Mouse (Mus musculus) neutrophil, adult 5-6 weeks (primary cell): ENCODE measurements around the gene St7l. TPM values are rescaled to one million over a fixed set of nuclear protein-coding genes. Genes with fewer than 3 reads are reported as not detected.
"Not testable (repeated sequence)": the region's sequence is repeated elsewhere in the genome, so short reads cannot be mapped to it uniquely, and the experiment has no call there.

Experiments used
- ATAC-seq: fragments of 151-379, 151-347 bp; 2 replicates; pipeline ENCODE4 v1.8.0; 2017; ENCODE audit warnings: mild to moderate bottlenecking, moderate TSS enrichment; ENCODE audit not compliant: insufficient number of reproducible peaks, poor library complexity, low FRiP score, severe bottlenecking; ENCODE audit errors: extremely low read depth
- total RNA-seq: library from RNA; stranded (forward); fragments of 200-1000 nt; gene quantifications from 2 replicates; pipeline ENCODE4 v1.2.3, GENCODE M21; 2017

Gene St7l
- total RNA-seq: 52.8 and 61.5 TPM in 2 replicates

GRCm38 (mm10) chr3:104863786-104864650, at the start of gene St7l, which contains the start of gene Capza1:
Gene St7l (plus strand): TSS chr3:104864005.
Gene Capza1 (minus strand): TSS chr3:104864505.
- ATAC-seq: peak; percentile 79

DNA sequence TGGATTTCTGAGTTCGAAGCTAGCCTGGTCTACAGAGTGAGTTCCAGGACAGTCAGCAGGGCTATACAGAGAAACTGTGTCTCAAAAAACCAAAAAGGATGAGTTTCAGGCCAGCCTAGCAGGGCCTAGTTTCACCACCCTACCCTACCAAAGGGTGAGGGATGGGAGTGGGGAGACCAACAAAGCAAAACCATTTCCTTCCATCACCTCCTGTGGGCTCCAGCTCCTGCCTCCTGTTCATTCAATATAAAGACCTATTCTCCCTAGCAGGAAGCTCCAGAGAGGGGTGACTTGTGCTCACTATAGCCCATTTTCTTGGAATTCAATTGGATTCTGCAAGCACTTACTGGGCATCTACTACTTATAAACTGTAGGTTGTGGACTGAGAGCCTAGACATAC, 49.1 kb upstream of the St7l start:
- ATAC-seq: no peak

GRCm38 (mm10) chr3:104815346-104815745, 48.5 kb upstream of the St7l start:
- ATAC-seq: no peak

DNA sequence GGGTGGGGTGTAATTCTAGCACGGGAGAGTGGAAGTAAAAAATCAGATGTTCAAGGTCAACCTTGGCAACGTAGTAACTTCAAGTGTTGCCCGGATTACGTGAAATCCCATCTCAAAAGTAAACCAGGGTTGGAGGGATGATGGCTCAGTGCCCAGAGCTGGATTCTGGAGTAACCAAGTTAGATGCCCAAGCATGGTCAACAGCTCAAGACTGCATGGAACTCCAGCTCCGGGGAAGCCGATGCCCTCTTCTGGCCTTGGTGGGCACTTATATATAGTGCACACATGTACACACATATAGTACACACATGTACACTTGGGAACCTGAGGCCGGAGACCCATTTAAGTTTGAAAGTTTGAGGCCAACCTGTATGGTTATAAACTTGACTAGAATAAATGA, 47.7 kb upstream of the St7l start:
- ATAC-seq: no peak

DNA sequence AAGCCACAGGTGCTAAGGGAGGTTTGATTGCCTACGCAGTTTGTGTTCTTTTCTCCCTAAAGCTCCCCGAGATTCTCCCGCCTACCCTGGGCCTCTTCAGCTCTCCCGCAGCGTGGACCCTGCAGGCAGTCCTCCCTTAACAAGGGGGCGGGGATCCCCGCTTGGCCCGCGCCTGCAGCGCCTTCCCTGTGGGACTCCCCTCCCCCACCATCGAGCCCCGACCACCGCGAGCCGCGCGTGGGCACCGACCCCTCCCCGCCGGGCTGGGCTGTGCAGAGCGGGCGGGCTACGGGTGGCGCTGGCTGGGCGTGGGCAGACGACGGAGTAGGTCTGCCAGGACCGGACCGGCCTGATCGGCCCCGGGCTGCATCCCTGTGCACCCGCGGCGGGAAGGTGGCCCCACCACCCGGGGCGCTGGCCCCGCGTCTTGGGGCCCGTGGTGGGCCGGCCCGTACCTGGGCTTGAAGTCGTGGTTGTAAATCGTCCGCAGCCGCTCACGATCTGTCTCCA, 46.3 kb upstream of the St7l start:
- peak; percentile 10; the same call in 1 of the 2 replicates for ATAC-seq

DNA sequence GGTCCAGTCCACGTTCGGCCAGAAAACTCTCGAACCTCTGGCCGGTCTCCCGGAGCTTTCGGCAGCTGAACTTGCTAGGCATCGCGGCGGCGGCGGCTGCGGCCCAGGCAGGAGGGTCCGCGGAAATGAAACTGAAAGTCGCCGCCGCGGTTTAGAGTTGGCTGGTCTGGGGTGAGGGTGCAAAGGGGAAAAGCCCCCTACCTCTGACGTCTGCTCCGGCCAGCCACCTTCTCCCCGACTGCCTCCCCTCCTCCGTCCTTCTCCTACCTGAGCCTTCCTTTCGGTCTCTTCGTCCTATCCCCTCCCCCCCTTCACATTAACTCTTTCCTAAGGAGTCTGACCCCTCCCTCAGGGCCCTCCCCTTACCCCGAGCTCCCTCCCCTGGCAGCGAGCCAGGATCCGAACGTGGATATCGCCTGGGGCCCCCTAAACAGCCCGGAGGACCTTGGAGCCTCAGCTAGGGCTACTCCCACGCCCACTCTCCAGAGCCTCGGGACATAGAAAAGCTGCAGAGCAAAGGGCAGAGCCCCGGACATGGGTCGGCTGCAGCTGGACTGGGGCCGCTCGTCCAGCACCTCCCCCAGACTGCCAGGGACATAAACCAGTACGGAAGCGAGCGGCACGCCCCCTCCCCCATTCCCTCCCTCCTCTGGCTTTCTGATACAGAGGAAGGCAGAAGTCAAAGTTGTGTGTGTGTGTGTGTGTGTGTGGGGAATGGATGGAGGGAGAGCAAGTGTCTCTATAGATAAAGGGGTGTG, 45.6 kb upstream of the St7l start, which contains the start of gene Mov10:
TSS of gene Mov10 (minus strand) at position 573 of the 758 bp plus-strand sequence.
- peak; percentile 44 for ATAC-seq

GRCm38 (mm10) chr3:104818749-104819134, 45.1 kb upstream of the St7l start:
- no peak for ATAC-seq

DNA sequence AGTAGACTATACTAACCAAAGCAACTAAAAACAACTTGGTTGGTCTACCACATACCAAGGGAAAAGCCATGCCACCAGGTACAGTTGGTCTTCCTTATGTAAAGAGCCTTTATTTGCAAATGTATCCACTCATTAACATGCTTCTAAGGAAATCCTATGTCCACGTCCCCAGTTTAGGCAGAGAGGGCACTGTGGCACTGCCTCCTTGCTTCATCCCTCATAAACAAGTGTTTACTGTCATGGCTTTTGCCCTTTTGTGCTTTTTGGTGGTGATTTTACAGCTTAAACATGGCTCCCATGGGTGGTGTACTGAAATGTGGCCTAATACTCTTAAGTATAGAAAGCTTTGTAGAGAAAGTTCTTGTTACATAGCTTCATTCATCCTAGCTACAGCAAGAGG, 43.4 kb upstream of the St7l start:
- no peak for ATAC-seq

DNA sequence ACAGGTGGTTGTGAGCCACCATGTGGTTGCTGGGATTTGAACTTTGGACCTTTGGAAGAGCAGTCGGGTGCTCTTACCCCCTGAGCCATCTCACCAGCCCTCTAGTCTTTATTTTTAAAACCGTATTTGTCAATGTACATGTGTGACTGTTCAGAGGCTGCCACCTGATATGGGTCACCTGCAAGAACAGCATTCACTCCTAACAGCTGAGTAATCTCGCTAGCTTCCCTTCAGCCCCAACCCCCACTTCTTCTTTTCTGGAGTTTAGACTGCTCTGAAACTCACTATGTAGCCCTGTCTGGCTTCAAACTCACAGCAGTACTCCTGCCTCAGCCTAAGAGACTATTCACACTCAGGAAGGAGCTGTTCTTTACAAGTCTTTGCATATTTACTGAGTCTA, 41.4 kb upstream of the St7l start:
- no peak for ATAC-seq

DNA sequence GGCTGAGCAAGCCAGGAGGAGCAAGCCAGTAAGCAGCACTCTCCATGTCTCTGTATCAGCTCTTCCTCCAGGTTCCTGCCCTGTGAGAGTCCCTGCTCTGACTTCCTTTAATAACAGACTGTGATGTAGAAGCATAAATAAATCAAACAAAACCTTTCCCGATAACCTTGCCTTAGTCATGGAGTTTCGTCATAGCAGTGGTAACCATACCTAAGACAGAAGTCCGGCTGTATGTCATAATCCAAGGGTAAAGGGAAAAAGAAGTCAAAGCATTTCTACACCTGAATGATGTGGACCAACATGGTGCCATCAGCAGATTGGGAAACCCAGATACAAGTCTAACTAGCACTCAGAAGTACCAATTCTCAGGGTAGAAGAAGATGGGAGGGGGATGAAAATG, 28.0 kb upstream of the St7l start:
- ATAC-seq: 0 out of 2 replicates have a peak, but pooled peaks have one; percentile 26

GRCm38 (mm10) chr3:104841049-104841448, 22.8 kb upstream of the St7l start:
- ATAC-seq: no peak

DNA sequence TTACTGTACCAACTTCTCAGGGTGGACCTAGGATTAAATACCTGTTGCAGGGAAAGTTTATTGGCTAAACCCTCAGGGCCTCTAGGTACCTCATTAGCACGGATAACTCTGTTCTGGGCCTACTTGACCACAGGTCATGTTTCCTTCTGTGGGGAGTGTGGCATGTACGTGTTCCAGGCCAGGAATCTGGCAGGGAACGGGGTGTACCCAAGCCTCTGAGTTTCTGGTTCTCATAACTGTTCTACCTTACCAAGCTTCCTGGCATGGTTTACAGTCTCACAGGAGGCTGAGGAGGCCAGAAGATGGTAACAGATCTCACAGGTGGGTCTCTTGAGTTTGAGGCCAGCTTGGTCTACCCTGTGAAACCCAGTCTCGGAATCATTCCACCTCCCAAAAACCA, 17.2 kb upstream of the St7l start:
- ATAC-seq: no peak

DNA sequence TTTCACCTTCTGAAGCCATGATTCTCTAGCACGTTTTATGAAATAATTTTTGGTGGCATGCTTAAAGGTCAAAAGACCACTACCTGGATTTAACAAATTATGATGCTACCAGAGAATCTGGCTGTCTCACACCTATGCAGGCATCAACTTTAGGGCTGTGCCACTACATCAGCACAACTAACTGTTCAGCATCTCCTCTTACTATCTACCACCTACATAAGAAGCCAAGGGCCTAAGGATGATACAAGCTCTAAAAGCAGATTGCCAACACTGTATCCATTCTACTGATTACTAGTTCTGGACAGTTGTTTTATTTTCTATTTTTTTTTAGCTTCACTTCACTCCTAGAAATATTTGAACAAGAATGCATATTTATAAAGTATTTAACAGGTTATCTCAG, 9.3 kb upstream of the St7l start:
- no peak for ATAC-seq

GRCm38 (mm10) chr3:104854866-104855265, 8.9 kb upstream of the St7l start:
- no peak for ATAC-seq

DNA sequence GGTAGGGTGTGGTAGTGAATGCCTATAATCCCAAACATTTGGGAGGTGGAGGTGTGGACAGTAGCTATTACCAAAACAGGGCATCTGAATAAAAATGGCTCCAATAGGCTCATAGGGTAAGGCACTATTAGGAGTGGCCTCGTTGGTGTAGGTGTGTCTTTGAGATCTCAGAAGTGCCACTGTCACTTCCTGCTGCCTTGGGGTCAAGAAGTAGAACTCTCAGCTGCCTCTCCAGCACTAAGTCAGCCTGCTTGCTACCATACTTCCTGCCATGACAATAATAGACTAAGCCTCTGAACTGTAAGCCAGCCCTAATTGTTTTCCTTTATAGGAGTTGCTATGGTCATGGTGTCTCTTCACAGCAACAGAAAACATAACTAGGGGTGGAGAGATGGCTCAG, 7.7 kb upstream of the St7l start:
- peak; percentile 78 for ATAC-seq

DNA sequence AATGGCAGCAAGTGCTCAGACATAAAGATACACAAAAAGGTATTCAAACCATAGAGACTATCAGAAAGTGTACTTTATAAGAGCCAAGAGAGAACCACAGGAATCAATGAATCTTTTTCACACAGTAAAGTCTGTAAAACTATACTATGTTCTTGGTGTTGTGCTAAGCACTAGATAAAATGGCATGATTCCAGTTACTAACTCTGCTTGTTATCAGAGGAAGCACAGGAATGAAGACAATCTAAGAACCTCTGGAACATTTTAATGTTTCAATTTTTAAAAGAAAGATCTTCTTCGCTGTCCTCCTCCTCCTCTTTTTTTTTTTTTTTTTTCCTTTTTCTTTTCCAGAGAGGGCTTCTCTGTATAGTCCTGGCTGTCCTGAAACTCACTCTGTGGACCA, 5.2 kb upstream of the St7l start:
- no peak for ATAC-seq

DNA sequence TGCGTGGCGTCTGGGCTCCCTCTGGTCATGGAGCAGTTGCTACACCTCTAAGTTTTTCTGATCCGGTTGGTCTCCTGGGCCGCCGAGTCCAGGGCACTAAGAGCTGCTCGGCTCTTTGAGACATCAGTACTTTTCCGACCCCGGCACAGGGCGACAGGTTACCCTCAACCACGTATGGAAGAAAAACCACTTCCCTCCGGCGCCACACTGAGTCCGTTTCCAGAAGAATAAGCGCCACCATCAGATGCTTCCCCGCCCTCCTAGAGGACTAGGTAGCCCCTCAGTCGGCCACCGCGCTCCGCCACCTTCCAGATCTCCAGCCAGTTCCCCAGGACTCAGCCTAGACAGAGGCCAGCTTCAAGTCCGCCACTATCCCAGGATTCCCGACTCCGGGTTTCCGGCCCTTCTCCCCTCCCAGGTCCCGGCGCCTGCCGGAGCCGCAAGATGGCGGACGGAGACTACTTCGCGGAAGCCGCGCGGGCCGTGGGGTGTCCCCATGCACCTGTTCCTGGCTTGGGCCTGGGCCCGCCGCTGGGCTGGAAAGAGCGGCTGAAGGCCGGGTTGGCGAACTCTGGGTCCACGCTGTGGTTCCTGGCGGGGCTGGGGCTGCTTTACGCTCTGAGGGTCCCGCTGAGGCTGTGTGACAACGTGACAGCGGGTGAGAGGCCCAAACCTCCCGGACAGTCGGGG, 991 bp downstream of the St7l start:
- peak; percentile 44 for ATAC-seq

DNA sequence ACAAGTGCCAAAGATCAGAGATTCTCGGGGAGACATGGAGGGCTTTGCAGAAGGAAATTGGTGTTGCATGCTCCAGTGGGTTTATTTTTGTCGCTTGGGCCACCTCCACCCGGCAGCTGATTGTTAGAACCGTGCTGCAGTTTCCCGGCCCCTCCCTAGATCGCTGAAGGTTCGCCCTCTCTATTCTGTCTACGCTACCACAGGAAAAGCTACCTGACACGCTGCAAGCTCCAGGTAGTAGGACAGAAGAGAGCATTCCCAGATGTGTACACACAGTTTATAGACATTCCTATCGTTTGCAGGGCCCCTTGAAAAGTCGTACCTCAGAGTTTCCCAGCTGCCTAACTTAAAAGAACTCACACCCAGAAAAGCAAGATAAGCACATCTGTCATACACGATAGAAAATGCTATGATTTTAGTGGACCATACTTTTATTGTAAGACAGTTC, 1.6 kb downstream of the St7l start:
- peak; percentile 39 for ATAC-seq

- not testable (repeated sequence) for ATAC-seq
Observed at GRCm38 (mm10) chr3:104866674-104867073, 2.9 kb downstream of the St7l start.
